Mouse (Mus musculus): Measurements from ENCODE around the gene Pex14. TPM values are rescaled to one million over a fixed set of nuclear protein-coding genes. Genes with fewer than 3 reads are reported as not detected.

Pex14 gene
- polyA plus RNA-seq, 1 experiment: not detected

GRCm38 (mm10) chr4:149025242-149025641 is 74.4 kb downstream of the Pex14 start:
- no peak overlapping the region for H3K27ac ChIP-seq (ENCODE audit: insufficient read depth, low read depth, low read length)
- no peak for TF ChIP-seq POLR2A (IDR thresholded peaks at IDR 0.05; ENCODE audit: insufficient read depth, low read depth, low read length)
- no peak for TF ChIP-seq CTCF (IDR thresholded peaks at IDR 0.05; ENCODE audit: insufficient read depth, low read depth, low read length)
- WGBS: 37% methylated on average over 10 of the region's 10 CpGs
- H3K4me3 ChIP-seq (ENCODE audit: insufficient read depth, low read depth, low read length): no peak overlapping the region
- H3K4me1 ChIP-seq (ENCODE audit: control insufficient read depth, insufficient read depth, low read length): peaks cover 7% of the 10 kb centered on the region

DNA sequence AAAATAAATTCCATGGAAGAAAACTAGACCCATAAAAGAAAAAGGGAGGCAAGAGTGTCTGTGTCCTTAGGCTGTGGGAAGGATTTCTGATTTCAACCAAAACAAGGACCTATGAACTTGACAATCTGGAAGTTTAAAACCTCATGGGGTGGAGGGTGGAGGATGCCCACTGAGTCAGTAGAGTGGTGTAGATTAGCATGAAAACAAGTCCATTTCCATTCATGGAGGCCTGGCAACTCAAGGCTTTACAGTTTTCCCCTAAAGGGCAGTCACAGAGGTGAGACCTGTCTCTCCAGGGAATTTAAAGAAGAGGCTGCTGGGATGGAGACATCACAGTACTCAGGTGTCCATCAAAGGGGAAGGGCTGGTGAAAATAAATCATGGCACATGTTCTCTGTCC is 78.7 kb downstream of the Pex14 start:
- H3K27ac ChIP-seq (ENCODE audit: insufficient read depth, low read depth, low read length): no peak overlapping the region
- peaks cover 5% of the 10 kb centered on the region for H3K4me1 ChIP-seq (ENCODE audit: control insufficient read depth, insufficient read depth, low read length)
- TF ChIP-seq POLR2A (IDR thresholded peaks at IDR 0.05; ENCODE audit: insufficient read depth, low read depth, low read length) (no peak), CTCF (IDR thresholded peaks at IDR 0.05; ENCODE audit: insufficient read depth, low read depth, low read length) (no peak)
- no peak overlapping the region for H3K4me3 ChIP-seq (ENCODE audit: insufficient read depth, low read depth, low read length)

- Histone ChIP-seq H3K4me3 (ENCODE audit: insufficient read depth, low read depth, low read length) (no peak overlapping the region), H3K27ac (ENCODE audit: insufficient read depth, low read depth, low read length) (no peak overlapping the region), H3K4me1 (ENCODE audit: control insufficient read depth, insufficient read depth, low read length) (no peaks in the 10 kb centered on the region)
- WGBS: 91% methylated on average over 6 of the region's 6 CpGs
- no peak for TF ChIP-seq CTCF (IDR thresholded peaks at IDR 0.05; ENCODE audit: insufficient read depth, low read depth, low read length)
- TF ChIP-seq POLR2A (IDR thresholded peaks at IDR 0.05; ENCODE audit: insufficient read depth, low read depth, low read length): no peak
Observed at GRCm38 (mm10) chr4:149019456-149019855, 80.2 kb downstream of the Pex14 start.

DNA sequence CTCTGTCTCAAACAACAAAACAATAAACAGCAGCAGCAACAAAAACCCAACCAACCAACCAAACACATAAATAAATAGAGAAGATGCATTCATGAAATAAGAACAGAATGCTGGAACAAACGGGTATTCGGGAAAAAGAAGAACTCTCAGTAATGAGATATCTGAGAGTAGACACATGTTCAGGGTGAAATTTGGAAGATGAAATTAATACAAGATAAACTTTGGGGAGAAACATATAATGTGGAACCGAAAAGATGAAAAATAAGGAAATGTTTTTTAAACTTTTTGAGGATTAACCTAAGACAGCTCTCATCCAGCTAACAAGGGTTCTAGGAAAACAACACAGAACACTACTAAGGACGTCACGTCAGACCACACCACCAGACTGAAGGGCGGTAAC is 92.9 kb downstream of the Pex14 start:
- 96% methylated on average over 6 of the region's 6 CpGs for WGBS
- H3K4me3 ChIP-seq (ENCODE audit: insufficient read depth, low read depth, low read length): no peak overlapping the region
- H3K27ac ChIP-seq (ENCODE audit: insufficient read depth, low read depth, low read length): no peak overlapping the region
- TF ChIP-seq CTCF (IDR thresholded peaks at IDR 0.05; ENCODE audit: insufficient read depth, low read depth, low read length): no peak
- no peak for TF ChIP-seq POLR2A (IDR thresholded peaks at IDR 0.05; ENCODE audit: insufficient read depth, low read depth, low read length)
- no peaks in the 10 kb centered on the region for H3K4me1 ChIP-seq (ENCODE audit: control insufficient read depth, insufficient read depth, low read length)

DNA sequence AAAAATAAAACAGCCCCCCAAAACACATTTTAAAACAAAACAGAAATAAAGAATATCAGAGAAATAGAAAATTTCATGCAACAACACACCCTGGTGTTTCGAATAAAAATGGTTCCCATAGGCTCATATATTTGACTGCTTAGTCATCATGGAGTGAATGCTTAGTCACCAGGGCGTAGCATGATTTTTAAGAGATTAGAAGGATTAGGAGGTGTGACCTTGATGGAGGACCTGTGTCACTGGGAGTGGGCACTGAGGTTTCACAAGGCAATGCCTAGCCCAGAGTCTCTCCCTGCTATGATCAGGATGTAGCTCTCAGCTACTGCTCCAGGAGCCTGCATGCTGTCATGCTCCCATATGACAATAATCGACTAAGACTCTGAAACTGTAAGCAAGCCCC is 93.6 kb downstream of the Pex14 start:
- no peak for TF ChIP-seq CTCF (IDR thresholded peaks at IDR 0.05; ENCODE audit: insufficient read depth, low read depth, low read length)
- TF ChIP-seq POLR2A (IDR thresholded peaks at IDR 0.05; ENCODE audit: insufficient read depth, low read depth, low read length): no peak
- H3K4me3 ChIP-seq (ENCODE audit: insufficient read depth, low read depth, low read length): no peak overlapping the region
- WGBS: 93% methylated on average over 3 of the region's 3 CpGs
- no peaks in the 10 kb centered on the region for H3K4me1 ChIP-seq (ENCODE audit: control insufficient read depth, insufficient read depth, low read length)
- no peak overlapping the region for H3K27ac ChIP-seq (ENCODE audit: insufficient read depth, low read depth, low read length)

GRCm38 (mm10) chr4:149002441-149003093 is 97.1 kb downstream of the Pex14 start:
- TF ChIP-seq POLR2A (IDR thresholded peaks at IDR 0.05; ENCODE audit: insufficient read depth, low read depth, low read length) (no peak), CTCF (IDR thresholded peaks at IDR 0.05; ENCODE audit: insufficient read depth, low read depth, low read length) (no peak)
- Histone ChIP-seq H3K4me3 (ENCODE audit: insufficient read depth, low read depth, low read length) (no peak overlapping the region), H3K27ac (ENCODE audit: insufficient read depth, low read depth, low read length) (no peak overlapping the region), H3K4me1 (ENCODE audit: control insufficient read depth, insufficient read depth, low read length) (no peaks in the 10 kb centered on the region)
- WGBS: 94% methylated on average over 11 of the region's 11 CpGs

DNA sequence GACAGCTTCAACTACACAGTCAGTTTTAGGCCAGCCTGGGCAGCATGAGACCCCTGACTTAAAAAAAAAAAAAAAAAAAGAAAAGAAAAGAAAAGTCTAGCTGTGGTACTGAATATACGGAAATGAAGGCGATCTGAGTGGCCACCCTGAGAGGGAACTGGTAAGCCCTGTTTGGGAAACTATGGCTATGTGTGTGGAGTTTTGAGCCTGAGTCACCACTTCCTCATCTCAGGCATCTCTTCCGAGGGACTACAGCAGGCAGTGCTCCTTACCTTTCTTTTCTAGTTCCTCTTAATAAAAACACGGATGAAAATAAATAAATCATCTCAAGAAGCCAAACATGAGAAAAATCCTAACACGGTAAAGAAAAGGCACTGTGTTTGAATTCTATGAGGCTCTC is 98.2 kb downstream of the Pex14 start:
- no peak overlapping the region for H3K27ac ChIP-seq (ENCODE audit: insufficient read depth, low read depth, low read length)
- no peaks in the 10 kb centered on the region for H3K4me1 ChIP-seq (ENCODE audit: control insufficient read depth, insufficient read depth, low read length)
- no peak overlapping the region for H3K4me3 ChIP-seq (ENCODE audit: insufficient read depth, low read depth, low read length)
- 88% methylated on average over 5 of the region's 5 CpGs for WGBS
- TF ChIP-seq POLR2A (IDR thresholded peaks at IDR 0.05; ENCODE audit: insufficient read depth, low read depth, low read length) (no peak), CTCF (IDR thresholded peaks at IDR 0.05; ENCODE audit: insufficient read depth, low read depth, low read length) (no peak)

DNA sequence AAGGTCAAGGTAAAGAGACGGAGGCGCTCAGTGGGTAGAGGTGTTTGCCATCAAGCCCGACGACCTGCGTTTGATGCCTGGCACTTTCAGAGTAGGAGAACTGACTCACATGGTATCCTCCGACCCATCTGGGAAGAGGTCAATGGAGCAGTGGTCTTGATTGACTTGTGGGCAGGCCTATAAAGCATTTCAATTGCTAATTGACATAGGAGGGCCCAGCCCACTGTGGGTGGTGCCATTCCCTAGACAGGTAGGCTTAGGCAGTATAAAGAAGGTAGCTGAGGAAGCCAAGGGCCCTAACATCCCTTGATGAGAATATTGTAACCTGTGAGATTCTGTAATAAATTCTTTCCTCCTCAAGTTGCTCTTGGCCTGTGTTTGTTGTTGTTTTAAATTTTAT is 98.9 kb downstream of the Pex14 start:
- WGBS: over 99% methylated on average over 6 of the region's 6 CpGs
- Histone ChIP-seq H3K4me1 (ENCODE audit: control insufficient read depth, insufficient read depth, low read length) (no peaks in the 10 kb centered on the region), H3K27ac (ENCODE audit: insufficient read depth, low read depth, low read length) (no peak overlapping the region), H3K4me3 (ENCODE audit: insufficient read depth, low read depth, low read length) (no peak overlapping the region)
- TF ChIP-seq CTCF (IDR thresholded peaks at IDR 0.05; ENCODE audit: insufficient read depth, low read depth, low read length) (no peak), POLR2A (IDR thresholded peaks at IDR 0.05; ENCODE audit: insufficient read depth, low read depth, low read length) (no peak)

DNA sequence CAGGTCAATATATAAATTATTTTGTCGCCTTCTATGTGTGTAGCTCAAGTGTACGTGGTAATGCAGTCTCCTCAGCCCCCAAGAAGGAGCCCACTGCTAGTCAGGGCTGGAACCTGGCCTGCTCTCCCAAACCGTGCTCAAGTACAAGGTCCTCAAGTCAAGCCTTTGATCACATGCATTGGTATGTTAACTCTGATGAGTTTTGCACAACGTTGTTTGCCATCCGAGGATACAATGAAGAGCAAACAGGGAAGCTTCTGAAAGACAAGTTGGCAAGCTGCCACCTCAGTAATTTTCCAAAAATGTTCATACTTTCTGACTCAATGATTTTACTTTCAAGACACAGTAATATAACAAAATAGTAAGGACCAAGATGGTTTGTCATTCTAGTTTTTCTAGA is 105.7 kb downstream of the Pex14 start:
- WGBS: 81% methylated on average over 5 of the region's 5 CpGs
- no peak overlapping the region for H3K4me3 ChIP-seq (ENCODE audit: insufficient read depth, low read depth, low read length)
- H3K27ac ChIP-seq (ENCODE audit: insufficient read depth, low read depth, low read length): no peak overlapping the region
- TF ChIP-seq CTCF (IDR thresholded peaks at IDR 0.05; ENCODE audit: insufficient read depth, low read depth, low read length) (no peak), POLR2A (IDR thresholded peaks at IDR 0.05; ENCODE audit: insufficient read depth, low read depth, low read length) (no peak)
- H3K4me1 ChIP-seq (ENCODE audit: control insufficient read depth, insufficient read depth, low read length): peaks cover 2% of the 10 kb centered on the region; the same call in 1 of the 2 replicates

- Histone ChIP-seq H3K27ac (ENCODE audit: insufficient read depth, low read depth, low read length) (no peak overlapping the region), H3K4me1 (ENCODE audit: control insufficient read depth, insufficient read depth, low read length) (peaks cover 10% of the 10 kb centered on the region), H3K4me3 (ENCODE audit: insufficient read depth, low read depth, low read length) (no peak overlapping the region)
- WGBS: 75% methylated on average over 2 of the region's 2 CpGs
- TF ChIP-seq CTCF (IDR thresholded peaks at IDR 0.05; ENCODE audit: insufficient read depth, low read depth, low read length) (no peak), POLR2A (IDR thresholded peaks at IDR 0.05; ENCODE audit: insufficient read depth, low read depth, low read length) (no peak)
Observed at GRCm38 (mm10) chr4:148990038-148990437, 109.6 kb downstream of the Pex14 start.
